Mouse (Mus musculus): ENCODE data around the gene Fancf. TPM values are rescaled to one million over a fixed set of nuclear protein-coding genes. Genes with fewer than 3 reads are reported as not detected.

Fancf gene
- polyA plus RNA-seq (2014; fragmentation: Illumina TruSeq; extraction: RNeasy Lipid Tissue Mini Kit (QIAGEN cat#74804); ENCODE audit: low read depth, low replicate concordance): 1.7 TPM

DNA sequence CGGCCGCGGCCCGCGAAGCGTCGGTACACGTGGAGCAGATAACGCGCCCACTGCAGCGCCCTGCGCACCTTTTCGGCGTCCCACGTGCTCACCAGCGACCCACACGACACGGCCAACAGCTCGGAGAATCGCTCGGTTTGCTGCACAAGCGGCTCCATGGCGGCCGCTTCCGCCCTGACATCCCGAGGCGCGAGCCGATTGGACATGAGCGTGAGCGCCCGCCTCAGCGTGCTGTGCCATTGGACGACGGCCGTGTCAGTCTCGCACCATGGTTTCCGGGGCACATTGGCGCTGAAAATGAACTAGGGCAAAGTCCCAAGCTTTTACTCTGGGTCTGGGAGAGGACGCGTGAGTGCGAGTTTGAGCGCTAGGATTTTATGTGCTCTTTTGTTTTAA lies at the start of gene Fancf:
Gene Fancf (minus strand): TSS at position 171 of the 396 bp plus-strand sequence.

DNA sequence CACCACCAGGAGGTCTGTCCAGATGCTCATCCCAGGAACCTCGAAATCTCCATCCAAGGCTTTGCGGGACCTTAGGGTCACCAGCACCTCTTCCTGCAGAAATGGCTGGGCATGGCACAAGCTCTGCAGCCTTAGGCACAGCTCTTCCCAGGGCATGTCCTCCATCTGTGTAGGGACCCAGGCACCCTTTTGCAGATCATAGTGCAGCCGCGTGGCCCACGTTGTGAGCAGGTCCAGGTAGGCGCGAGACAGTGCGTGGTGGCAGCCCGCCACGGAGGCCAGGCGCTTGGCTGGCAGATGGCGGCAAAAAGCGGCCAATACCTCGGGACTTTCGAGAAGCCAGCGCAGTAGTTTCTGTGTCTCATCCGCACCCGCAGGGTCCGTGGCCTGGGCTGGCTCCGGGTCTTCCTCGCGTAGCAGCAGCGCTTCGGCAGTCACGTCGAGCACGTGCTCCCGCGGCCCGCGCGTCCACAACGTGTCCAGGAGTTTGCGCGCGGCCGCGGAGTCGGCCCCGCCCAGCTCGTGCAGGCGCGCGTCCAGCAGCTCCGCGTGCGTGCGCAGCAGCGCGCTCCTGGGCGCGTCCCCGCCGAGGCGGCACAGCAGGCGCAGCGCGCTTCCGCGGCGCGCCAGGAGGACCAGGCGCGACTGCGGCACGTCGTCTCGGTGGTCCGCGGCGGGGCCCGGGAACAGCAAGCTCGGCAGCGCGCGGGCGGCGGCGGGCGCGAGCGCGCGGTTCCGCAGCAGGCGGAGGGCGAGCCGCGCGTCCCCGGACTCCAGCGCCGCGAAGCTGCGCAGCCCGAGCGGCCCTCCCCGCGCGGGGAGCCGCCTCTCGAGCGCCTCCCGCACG lies 594 bp downstream of the Fancf start, which contains the start of gene Gas2:
Gene Gas2 (plus strand): TSS at position 766 of the 847 bp plus-strand sequence.

Other genes starting within 250 kb of the Fancf start
- gene Slc17a6, start 240.3 kb downstream of the Fancf start, polyA plus RNA-seq (2014; fragmentation: Illumina TruSeq; extraction: RNeasy Lipid Tissue Mini Kit (QIAGEN cat#74804); ENCODE audit: low read depth, low replicate concordance): 0.36 TPM
- gene Gas2, start 252 bp downstream of the Fancf start, polyA plus RNA-seq (2014; fragmentation: Illumina TruSeq; extraction: RNeasy Lipid Tissue Mini Kit (QIAGEN cat#74804); ENCODE audit: low read depth, low replicate concordance): 4.8 TPM
- gene Svip, start 143.8 kb upstream of the Fancf start, polyA plus RNA-seq (2014; fragmentation: Illumina TruSeq; extraction: RNeasy Lipid Tissue Mini Kit (QIAGEN cat#74804); ENCODE audit: low read depth, low replicate concordance): 29.5 TPM
- 25.6 TPM for gene 1700015G11Rik, start 153.5 kb upstream of the Fancf start, polyA plus RNA-seq (2014; fragmentation: Illumina TruSeq; extraction: RNeasy Lipid Tissue Mini Kit (QIAGEN cat#74804); ENCODE audit: low read depth, low replicate concordance)